Mouse (Mus musculus) bone marrow, adult 2 months (tissue): Measurements from ENCODE around the gene Slc6a17. TPM values are rescaled to one million over a fixed set of nuclear protein-coding genes. Genes with fewer than 3 reads are reported as not detected.

Experiments used
- H3K27ac ChIP-seq: fragments of 200-500 bp; 2 replicates; pipeline ENCODE4 v1.5.1; 2012; ENCODE audit warnings: low read depth, mild to moderate bottlenecking, control low read depth, inconsistent platforms, low read length; ENCODE audit not compliant: control insufficient read depth, poor library complexity, insufficient read depth
- H3K4me1 ChIP-seq: fragments of 200-500 bp; 2 replicates; pipeline ENCODE4 v1.6.1; 2011; ENCODE audit warnings: low read length; ENCODE audit not compliant: control insufficient read depth, insufficient read depth
- H3K4me3 ChIP-seq: fragments of 200-500 bp; replicated peaks from 2 replicates; pipeline ENCODE3; 2011; ENCODE audit warnings: mild to moderate bottlenecking, low read depth, low read length, control low read depth; ENCODE audit not compliant: control insufficient read depth
- CTCF ChIP-seq: fragments of 200-500 bp; IDR thresholded peaks from 2 replicates; pipeline ENCODE4 v1.5.1; 2011; ENCODE audit warnings: low read length, control low read depth; ENCODE audit not compliant: control insufficient read depth, insufficient read depth
- POLR2A ChIP-seq: fragments of 200-500 bp; IDR thresholded peaks from 2 replicates; pipeline ENCODE4 v1.6.1; 2011; ENCODE audit warnings: low read depth, mild to moderate bottlenecking, control low read depth, low read length, borderline replicate concordance; ENCODE audit not compliant: control insufficient read depth
- WGBS: fragments of 180-500 bp; shearing (Covaris S2); methylation state at CpG from one replicate; pipeline ENCODE4 v1.1.7; 2018; 5-methylcytosine and 5-hydroxymethylcytosine counted together
- polyA plus RNA-seq: library from polyadenylated mRNA; stranded (reverse); fragments of >200 nt; gene quantifications from 2 replicates; pipeline ENCODE4 v1.2.4, GENCODE M21; 2011; ENCODE audit warnings: low replicate concordance; ENCODE audit not compliant: missing spikeins, insufficient read depth, insufficient read length

Gene Slc6a17
- polyA plus RNA-seq, 1 experiment = 0.62 TPM

DNA sequence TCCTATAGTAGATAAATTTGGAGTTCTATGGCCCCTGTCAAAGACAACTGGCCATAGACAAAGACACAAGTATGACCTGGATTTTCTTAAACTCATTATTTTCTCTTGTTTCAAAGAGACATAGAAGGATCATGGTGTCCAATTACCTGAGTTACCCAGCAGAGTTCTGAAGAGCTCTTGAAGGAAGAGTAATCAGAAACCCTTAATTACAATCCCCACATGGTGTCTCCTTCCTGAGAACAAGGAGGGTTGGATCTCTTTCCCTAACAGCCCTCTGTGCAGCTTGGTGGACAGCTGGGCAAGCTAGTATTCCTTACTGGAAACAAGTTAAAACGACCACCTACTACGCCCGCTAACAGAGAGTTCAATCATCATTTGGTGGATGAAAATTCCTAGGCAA lies 6.4 kb downstream of the Slc6a17 start:
- H3K4me3 ChIP-seq = no peak overlapping the region
- 86% methylated on average over 3 of the region's 3 CpGs for WGBS
- no peaks in the 10 kb centered on the region for H3K4me1 ChIP-seq
- TF ChIP-seq CTCF = no peak
- TF ChIP-seq POLR2A = no peak
- no peak overlapping the region for H3K27ac ChIP-seq

DNA sequence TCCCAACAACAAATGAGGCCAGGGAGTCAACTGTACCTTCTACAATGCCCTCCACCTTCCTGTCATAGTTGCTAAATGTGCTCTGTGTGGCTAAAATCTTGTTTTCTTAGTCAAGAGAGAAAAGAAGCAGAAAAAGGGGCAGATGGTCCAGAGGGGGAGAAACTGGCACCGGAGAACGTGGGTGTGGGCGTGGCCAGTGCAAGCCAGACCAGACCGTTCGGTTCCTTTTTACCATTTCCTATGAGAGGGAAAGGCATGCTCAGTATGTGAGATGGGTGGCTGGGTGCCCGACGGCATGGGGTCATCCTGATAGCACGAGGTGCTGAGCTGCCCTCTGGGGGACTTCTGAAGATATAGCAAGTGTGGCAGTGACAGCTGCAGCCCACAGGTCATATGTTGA lies 9.1 kb downstream of the Slc6a17 start:
- no peak for TF ChIP-seq POLR2A
- TF ChIP-seq CTCF = no peak
- Histone ChIP-seq H3K4me1 (no peaks in the 10 kb centered on the region), H3K27ac (no peak overlapping the region), H3K4me3 (no peak overlapping the region)
- WGBS = 64% methylated on average over 8 of the region's 8 CpGs

DNA sequence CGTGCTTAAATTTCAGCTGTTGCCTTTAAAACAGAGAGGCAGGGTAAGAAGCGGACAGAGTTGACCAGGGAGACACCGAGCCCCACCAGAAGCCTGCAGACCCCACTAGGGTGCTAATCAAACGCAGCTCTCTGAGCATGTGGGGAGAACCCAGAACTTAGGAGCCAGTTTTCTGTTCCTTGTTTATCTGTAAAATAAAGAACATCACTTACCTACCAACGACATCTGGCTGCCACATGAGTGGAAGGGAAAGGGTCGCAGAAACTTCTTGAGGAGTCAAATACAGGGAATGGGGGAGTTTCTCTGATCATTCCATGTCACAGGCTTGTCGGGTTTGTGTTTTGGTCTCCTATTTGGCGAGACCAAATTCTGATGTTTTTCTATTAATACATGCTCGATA lies 9.9 kb downstream of the Slc6a17 start:
- TF ChIP-seq CTCF (no peak), POLR2A (no peak)
- Histone ChIP-seq H3K4me1 (no peaks in the 10 kb centered on the region), H3K27ac (no peak overlapping the region), H3K4me3 (no peak overlapping the region)
- 75% methylated on average over 9 of the region's 9 CpGs for WGBS

DNA sequence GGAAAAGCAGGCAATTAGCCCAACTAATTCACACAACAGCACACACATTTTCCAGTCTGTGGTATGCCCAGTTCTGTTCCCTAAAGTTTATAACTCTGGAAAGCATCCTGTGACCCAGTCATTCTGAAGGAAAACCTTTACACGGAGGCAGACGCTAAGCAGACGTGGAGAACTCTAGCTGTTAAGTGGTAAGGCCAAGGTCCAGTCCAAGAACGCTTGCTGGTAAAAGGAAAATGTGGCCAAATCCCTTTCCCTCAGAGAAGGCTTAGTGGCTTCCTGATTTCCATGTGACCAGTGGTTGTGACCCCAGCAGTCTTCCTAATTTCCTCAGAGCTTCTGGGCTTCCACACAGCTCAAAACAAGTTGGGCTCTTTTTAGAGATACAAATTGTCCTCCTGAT lies 11.3 kb downstream of the Slc6a17 start:
- no peaks in the 10 kb centered on the region for H3K4me1 ChIP-seq
- WGBS = 79% methylated on average over 4 of the region's 4 CpGs
- no peak overlapping the region for H3K4me3 ChIP-seq
- TF ChIP-seq CTCF (no peak), POLR2A (no peak)
- no peak overlapping the region for H3K27ac ChIP-seq

DNA sequence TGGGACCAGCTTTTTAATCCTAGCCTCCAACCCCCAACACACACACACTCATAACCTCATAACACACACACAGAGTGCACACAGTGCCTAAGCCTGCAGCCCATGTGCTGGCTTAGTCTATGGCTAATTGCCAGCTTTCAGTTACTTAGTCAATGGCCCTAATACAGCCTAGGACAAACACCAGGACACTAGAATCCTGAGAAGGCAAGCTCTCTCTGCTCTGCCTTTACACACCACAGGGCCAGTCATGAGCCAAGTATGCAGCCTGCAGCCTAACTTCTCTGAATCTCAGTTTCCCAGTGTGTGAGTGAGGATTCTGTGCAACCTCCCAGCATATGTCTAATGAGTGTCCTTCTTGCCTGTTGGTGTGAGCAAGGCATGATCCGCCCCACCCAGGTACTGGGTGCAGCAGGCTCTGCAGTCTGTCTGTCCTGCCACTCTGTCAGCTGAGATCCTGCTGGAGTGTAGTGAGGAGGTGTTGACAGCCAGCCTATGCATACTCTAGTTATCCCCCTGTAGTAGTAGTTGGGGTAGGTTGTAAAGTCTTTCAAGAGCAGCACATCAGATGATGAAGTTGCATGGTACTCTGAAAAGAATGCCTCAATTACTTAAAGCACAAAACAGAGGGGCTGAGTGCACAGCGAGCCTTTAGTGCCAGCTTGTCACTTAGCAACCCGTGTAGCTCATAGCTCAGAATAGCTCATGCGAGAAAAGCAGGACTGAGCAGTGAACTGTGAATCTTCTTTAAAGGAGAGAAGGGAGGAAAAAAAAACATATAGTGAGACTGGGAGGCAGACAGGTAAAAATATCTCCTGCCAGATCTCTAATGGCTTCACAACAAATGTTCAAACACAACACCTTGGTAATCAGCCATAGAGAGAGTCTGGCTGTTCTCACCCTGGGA lies 12.1 kb downstream of the Slc6a17 start:
- TF ChIP-seq CTCF = no peak
- no peak for TF ChIP-seq POLR2A
- Histone ChIP-seq H3K4me1 (no peaks in the 10 kb centered on the region), H3K4me3 (no peak overlapping the region), H3K27ac (no peak overlapping the region)
- 80% methylated on average over 4 of the region's 4 CpGs for whole genome bisulfite sequencing

DNA sequence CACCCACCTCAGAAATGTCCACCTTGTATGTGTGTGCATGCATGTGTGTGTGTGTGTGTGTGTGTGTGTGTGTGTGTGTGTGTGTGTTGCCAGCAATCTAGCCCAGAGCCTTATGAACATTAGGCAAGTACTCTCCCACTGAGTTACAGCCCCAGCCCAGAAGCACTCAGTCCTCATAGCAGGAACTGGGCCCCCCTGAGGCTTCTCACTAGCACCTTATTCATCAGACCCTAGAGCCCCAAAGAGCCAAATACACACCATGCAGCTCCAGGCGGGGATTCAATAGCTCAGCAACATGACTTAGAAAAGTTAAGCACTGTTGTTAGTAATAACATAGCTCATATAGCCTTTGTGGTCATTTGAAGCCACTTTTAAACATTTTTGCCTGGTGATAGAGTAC lies 13.3 kb downstream of the Slc6a17 start:
- 53% methylated on average over 1 of the region's 1 CpGs for WGBS
- no peaks in the 10 kb centered on the region for H3K4me1 ChIP-seq
- TF ChIP-seq CTCF = no peak
- TF ChIP-seq POLR2A = no peak
- no peak overlapping the region for H3K4me3 ChIP-seq
- no peak overlapping the region for H3K27ac ChIP-seq

DNA sequence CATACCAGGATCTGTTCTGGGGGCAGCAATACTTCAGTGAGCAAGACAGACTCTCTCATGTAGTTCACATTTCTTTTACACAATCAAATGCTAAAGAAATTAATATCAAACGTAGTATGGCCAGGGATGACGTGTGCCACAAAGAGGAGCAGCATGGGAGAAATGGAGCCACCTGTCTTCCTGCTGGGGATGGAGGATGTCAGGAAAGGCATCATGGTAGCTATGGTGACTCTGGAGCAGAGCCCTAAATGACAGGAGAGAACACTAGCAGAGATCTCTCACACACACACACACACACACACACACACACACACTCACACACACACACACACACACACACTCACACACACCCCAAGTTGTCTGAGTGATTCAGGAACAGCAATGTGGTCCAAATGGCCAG lies 14.1 kb downstream of the Slc6a17 start:
- H3K4me1 ChIP-seq = no peaks in the 10 kb centered on the region
- no peak for TF ChIP-seq POLR2A
- no peak for TF ChIP-seq CTCF
- H3K27ac ChIP-seq = no peak overlapping the region
- no peak overlapping the region for H3K4me3 ChIP-seq
- WGBS = 67% methylated on average over 2 of the region's 2 CpGs

DNA sequence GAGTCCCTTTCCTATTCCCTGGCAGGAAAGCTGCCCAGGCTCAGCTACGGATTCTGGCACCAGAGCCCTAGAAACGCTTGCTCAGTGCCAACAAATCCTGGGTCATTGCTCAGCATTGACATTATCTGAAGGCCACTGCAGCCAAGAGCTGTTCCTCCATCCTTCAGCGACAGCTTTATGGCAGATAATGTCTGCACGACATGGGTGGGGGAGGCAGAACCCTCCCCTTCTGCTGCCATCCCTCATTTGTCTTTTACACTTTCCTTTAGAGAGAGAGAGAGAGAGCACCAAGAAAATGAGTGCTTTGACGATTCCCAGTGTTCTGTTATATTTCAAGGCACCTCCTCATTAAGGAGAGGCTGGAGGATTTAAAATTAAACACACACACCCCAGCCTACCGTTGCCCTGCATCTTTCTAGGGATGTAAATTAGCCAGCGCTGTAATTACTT lies 16.1 kb downstream of the Slc6a17 start:
- 71% methylated on average over 7 of the region's 7 CpGs for WGBS
- Histone ChIP-seq H3K27ac (no peak overlapping the region), H3K4me1 (no peaks in the 10 kb centered on the region), H3K4me3 (no peak overlapping the region)
- no peak for TF ChIP-seq POLR2A
- no peak for TF ChIP-seq CTCF
